Mouse (Mus musculus) spleen, adult 2 months (tissue): ENCODE results near the gene Flt3.

ENCODE experiments used
- CTCF ChIP-seq: fragments of 200-500 bp; IDR thresholded peaks from 2 replicates; pipeline ENCODE4 v1.5.1; 2011; ENCODE audit warnings: mild to moderate bottlenecking, inconsistent platforms; ENCODE audit not compliant: insufficient read depth, insufficient read length, insufficient replicate concordance; ENCODE audit errors: extremely low read depth
- POLR2A ChIP-seq: fragments of 200-500 bp; IDR thresholded peaks from 2 replicates; pipeline ENCODE4 v1.6.1; 2011; ENCODE audit warnings: low read depth, low read length, inconsistent platforms

DNA sequence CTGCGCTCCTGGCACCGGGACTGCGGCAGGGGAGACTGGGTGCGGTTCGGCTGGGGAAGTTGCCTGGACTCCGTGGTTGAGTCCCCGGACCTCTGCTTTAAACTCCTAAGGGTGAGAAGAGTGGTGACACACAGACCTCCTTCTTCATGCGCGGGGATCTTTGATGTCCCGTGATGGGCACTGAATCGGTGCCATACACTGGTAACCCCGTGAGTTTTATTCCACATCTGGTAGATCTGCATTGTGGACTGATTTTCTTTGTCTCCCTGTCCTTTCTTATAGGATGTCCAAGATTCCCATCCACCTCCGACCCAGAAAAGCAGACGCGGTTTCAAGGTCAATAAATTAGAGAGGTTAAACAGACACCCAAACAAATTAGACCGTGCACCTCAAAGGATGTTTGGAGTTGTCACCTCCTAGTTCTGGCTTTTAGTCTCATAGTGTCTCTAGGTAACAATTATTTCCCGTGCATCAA lies 253 bp upstream of the Flt3 start:
- TF ChIP-seq POLR2A (no peak), CTCF (no peak)
